Mouse (Mus musculus): Measurements from ENCODE around the gene Mgat4b. TPM values are rescaled to one million over a fixed set of nuclear protein-coding genes. Genes with fewer than 3 reads are reported as not detected.

Gene Mgat4b
- polyA plus RNA-seq, 1 experiment from 2014 or later = 57.9 TPM

DNA sequence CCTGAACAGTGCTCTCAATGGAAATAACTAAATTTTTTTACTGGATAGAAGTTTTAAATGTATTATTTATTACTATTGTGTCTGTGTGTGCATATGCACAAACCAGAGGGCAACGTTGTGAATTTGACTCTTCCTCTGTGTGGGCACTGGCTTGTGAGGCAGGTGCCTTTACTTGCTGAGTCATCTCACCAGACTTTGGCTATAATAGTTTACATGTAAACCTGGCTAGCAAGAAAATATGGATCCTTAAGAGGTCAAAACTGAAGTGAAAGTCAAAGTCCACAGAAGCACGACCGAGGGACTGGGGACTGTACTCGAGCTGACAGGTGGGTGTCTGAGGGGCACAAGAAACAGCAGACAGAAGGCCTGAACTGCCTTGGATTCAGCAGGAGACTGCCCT, 28.0 kb upstream of the Mgat4b start:
- Histone ChIP-seq H3K4me1 (no peaks in the 10 kb centered on the region), H3K4me2 (no peak overlapping the region), H3K9me3 (no peaks in the 10 kb centered on the region), H3K4me3 (no peak overlapping the region), H3K27me3 (replicated peaks) (no peaks in the 10 kb centered on the region), H3K9ac (no peak overlapping the region), H3K36me3 (replicated peaks) (peaks cover 10% of the 10 kb centered on the region), H3K27ac (no peak overlapping the region)
- 91% methylated on average over 4 of the region's 4 CpGs for WGBS
- no peak for ATAC-seq (replicated peaks)

- H3K4me3 ChIP-seq = no peak overlapping the region
- WGBS = 93% methylated on average over 3 of the region's 3 CpGs
- H3K4me2 ChIP-seq = no peak overlapping the region
- no peaks in the 10 kb centered on the region for H3K27me3 ChIP-seq (replicated peaks)
- no peak for ATAC-seq (replicated peaks)
- H3K4me1 ChIP-seq = no peaks in the 10 kb centered on the region
- H3K27ac ChIP-seq = no peak overlapping the region
- H3K9me3 ChIP-seq = no peaks in the 10 kb centered on the region
- no peak overlapping the region for H3K9ac ChIP-seq
- H3K36me3 ChIP-seq (replicated peaks) = peaks cover 6% of the 10 kb centered on the region
Measured at GRCm38 (mm10) chr11:50184788-50185187, 25.9 kb upstream of the Mgat4b start.

DNA sequence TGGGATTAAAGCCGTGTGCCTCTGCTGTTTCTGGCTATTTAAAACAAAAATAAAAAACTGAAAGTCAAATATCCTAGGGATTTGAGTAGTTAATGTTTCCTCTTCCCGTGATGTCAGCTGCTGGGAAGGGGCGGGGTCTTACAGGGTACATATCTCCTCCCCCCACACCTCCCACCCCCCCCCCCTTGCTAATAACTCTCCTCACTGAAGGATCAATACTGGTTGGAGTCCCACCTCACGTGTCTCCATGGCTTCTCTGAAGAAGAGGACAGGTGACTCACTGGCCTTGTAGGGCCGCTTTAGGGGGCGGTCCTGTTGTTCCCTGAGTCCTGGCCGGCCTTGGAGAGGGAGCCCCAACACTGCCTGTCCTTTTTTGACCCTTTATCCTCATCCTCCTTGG, 22.0 kb upstream of the Mgat4b start:
- H3K27me3 ChIP-seq (replicated peaks) = no peaks in the 10 kb centered on the region
- no peak overlapping the region for H3K27ac ChIP-seq
- H3K9me3 ChIP-seq = no peaks in the 10 kb centered on the region
- no peak overlapping the region for H3K9ac ChIP-seq
- H3K4me2 ChIP-seq = no peak overlapping the region
- no peaks in the 10 kb centered on the region for H3K4me1 ChIP-seq
- WGBS = 80% methylated on average over 7 of the region's 7 CpGs
- no peak for ATAC-seq (replicated peaks)
- no peak overlapping the region for H3K4me3 ChIP-seq
- peaks cover 16% of the 10 kb centered on the region; the same call in 1 of the 2 replicates for H3K36me3 ChIP-seq (replicated peaks)

DNA sequence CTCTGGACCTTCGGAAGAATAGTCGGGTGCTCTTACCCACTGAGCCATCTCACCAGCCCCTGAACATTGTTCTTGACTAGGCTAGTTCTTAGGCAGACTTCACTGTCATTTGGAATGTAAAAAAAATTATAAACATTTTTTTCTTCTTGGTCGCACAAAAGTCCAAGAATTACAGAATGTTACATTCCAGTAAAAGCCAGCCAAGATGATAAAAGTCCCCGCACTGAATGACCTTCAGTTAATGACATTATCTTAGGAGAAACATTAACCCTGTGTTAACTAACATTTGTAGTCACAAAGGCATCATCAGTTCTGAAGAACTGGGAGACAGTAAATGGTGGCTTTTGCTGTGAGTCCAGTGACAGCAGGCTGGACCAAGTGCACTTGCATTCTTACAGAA, 20.3 kb upstream of the Mgat4b start:
- Histone ChIP-seq H3K4me3 (no peak overlapping the region), H3K9me3 (no peaks in the 10 kb centered on the region), H3K27me3 (replicated peaks) (no peaks in the 10 kb centered on the region), H3K4me2 (no peak overlapping the region), H3K27ac (no peak overlapping the region), H3K36me3 (replicated peaks) (peaks cover 16% of the 10 kb centered on the region; the same call in 1 of the 2 replicates), H3K9ac (no peak overlapping the region), H3K4me1 (no peaks in the 10 kb centered on the region)
- 93% methylated on average over 4 of the region's 4 CpGs for WGBS
- no peak for ATAC-seq (replicated peaks)

- H3K4me1 ChIP-seq = no peaks in the 10 kb centered on the region
- no peak overlapping the region for H3K27ac ChIP-seq
- ATAC-seq (replicated peaks) = no peak
- no peaks in the 10 kb centered on the region for H3K9me3 ChIP-seq
- no peak overlapping the region for H3K4me3 ChIP-seq
- no peaks in the 10 kb centered on the region for H3K27me3 ChIP-seq (replicated peaks)
- 84% methylated on average over 3 of the region's 3 CpGs for WGBS
- no peak overlapping the region for H3K4me2 ChIP-seq
- peaks cover 18% of the 10 kb centered on the region; the same call in 1 of the 2 replicates for H3K36me3 ChIP-seq (replicated peaks)
- H3K9ac ChIP-seq = no peak overlapping the region
Measured at GRCm38 (mm10) chr11:50192278-50192677, 18.4 kb upstream of the Mgat4b start.

- H3K27ac ChIP-seq = no peak overlapping the region
- no peaks in the 10 kb centered on the region for H3K27me3 ChIP-seq (replicated peaks)
- H3K36me3 ChIP-seq (replicated peaks) = peaks cover 27% of the 10 kb centered on the region
- no peak overlapping the region for H3K4me3 ChIP-seq
- no peak for ATAC-seq (replicated peaks)
- no peak overlapping the region for H3K9ac ChIP-seq
- H3K4me2 ChIP-seq = no peak overlapping the region
- no peaks in the 10 kb centered on the region for H3K9me3 ChIP-seq
- WGBS = 82% methylated on average over 7 of the region's 7 CpGs
- no peaks in the 10 kb centered on the region for H3K4me1 ChIP-seq
Measured at GRCm38 (mm10) chr11:50194070-50194469, 16.6 kb upstream of the Mgat4b start.

- peaks cover 34% of the 10 kb centered on the region for H3K36me3 ChIP-seq (replicated peaks)
Measured at GRCm38 (mm10) chr11:50194793-50195192, 15.9 kb upstream of the Mgat4b start.

DNA sequence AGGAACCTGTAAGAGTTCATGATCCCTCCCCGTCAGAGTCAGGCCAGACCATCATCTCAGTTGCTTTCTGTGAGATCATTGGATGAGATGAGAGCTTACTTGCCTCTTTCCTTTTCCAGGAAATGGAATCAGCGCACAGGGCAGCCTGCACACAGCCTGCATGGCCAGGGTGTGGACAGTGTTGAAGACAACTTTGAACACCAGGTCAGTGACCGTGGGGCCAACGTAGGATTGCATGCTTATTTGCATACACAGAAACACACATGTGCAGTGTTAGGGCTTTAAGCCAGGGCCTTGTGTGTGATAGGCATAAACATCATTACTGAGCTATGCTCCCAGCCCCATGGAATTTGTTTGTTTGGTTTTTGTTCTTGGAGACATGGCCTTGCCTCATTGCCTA, 13.2 kb upstream of the Mgat4b start:
- Histone ChIP-seq H3K4me3 (no peak overlapping the region), H3K36me3 (replicated peaks) (peaks cover 53% of the 10 kb centered on the region)
- no peak for ATAC-seq (replicated peaks)

More at GRCm38 (mm10) chr11:50194793-50195192, 15.9 kb upstream of the Mgat4b start:
- H3K4me1 ChIP-seq = no peaks in the 10 kb centered on the region
- H3K27ac ChIP-seq = no peak overlapping the region
- no peaks in the 10 kb centered on the region for H3K9me3 ChIP-seq
- H3K4me2 ChIP-seq = no peak overlapping the region
- H3K9ac ChIP-seq = no peak overlapping the region
- 90% methylated on average over 4 of the region's 4 CpGs for WGBS
- H3K27me3 ChIP-seq (replicated peaks) = no peaks in the 10 kb centered on the region
- ATAC-seq (replicated peaks) = no peak
- no peak overlapping the region for H3K4me3 ChIP-seq

DNA sequence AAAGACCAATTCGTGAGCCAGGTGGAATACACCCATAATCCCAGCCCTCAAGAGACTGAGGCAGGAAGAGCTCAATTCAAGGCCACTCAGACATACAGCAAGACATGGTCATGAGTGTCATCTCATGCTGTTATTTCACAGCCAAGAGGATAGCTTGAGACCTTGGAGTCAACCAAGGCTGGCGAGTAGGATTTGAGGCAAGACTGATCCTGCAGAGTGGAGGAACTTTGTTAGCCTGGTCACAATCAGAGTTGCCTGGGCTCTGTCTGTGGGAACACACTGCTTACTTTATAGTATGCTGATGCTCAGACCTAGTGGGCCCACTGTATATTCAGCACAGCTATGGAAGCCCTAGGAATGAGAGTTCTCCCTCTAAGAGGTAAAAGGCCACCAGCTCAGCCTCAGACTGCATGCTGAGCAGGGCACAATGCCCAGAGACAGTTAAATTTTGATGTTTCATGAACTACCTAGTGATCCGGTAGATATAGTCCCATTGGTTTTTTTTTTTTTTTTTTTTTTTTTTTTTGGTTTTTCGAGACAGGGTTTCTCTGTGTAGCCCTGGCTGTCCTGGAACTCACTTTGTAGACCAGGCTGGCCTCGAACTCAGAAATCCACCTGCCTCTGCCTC, 12.4 kb upstream of the Mgat4b start:
- Histone ChIP-seq H3K4me3 (no peak overlapping the region), H3K36me3 (replicated peaks) (peaks cover 57% of the 10 kb centered on the region), H3K9ac (no peak overlapping the region), H3K4me2 (no peak overlapping the region), H3K9me3 (no peaks in the 10 kb centered on the region), H3K4me1 (no peaks in the 10 kb centered on the region), H3K27ac (no peak overlapping the region), H3K27me3 (replicated peaks) (no peaks in the 10 kb centered on the region)
- 88% methylated on average over 3 of the region's 5 CpGs for WGBS
- no peak for ATAC-seq (replicated peaks)

More for the DNA sequence above, 13.2 kb upstream of the Mgat4b start:
- H3K9me3 ChIP-seq = no peaks in the 10 kb centered on the region
- no peak overlapping the region for H3K4me2 ChIP-seq
- no peak overlapping the region for H3K9ac ChIP-seq
- no peak overlapping the region for H3K27ac ChIP-seq
- H3K4me1 ChIP-seq = no peaks in the 10 kb centered on the region
- H3K27me3 ChIP-seq (replicated peaks) = no peaks in the 10 kb centered on the region
- 96% methylated on average over 4 of the region's 4 CpGs for WGBS

- no peaks in the 10 kb centered on the region for H3K4me1 ChIP-seq
- no peak for ATAC-seq (replicated peaks)
- H3K27me3 ChIP-seq (replicated peaks) = no peaks in the 10 kb centered on the region
- no peaks in the 10 kb centered on the region for H3K9me3 ChIP-seq
- no peak overlapping the region for H3K4me2 ChIP-seq
- WGBS = 91% methylated on average over 2 of the region's 2 CpGs
- H3K36me3 ChIP-seq (replicated peaks) = peaks cover 61% of the 10 kb centered on the region
- H3K9ac ChIP-seq = no peak overlapping the region
- H3K4me3 ChIP-seq = no peak overlapping the region
- no peak overlapping the region for H3K27ac ChIP-seq
Measured at GRCm38 (mm10) chr11:50198916-50199315, 11.8 kb upstream of the Mgat4b start.

- H3K4me1 ChIP-seq = no peaks in the 10 kb centered on the region
- H3K27ac ChIP-seq = no peak overlapping the region
- no peaks in the 10 kb centered on the region for H3K27me3 ChIP-seq (replicated peaks)
- no peak overlapping the region for H3K4me2 ChIP-seq
- H3K4me3 ChIP-seq = no peak overlapping the region
- WGBS = 90% methylated on average over 8 of the region's 8 CpGs
- ATAC-seq (replicated peaks) = no peak
- no peaks in the 10 kb centered on the region for H3K9me3 ChIP-seq
- H3K9ac ChIP-seq = no peak overlapping the region
- H3K36me3 ChIP-seq (replicated peaks) = peaks cover 76% of the 10 kb centered on the region
Measured at GRCm38 (mm10) chr11:50200613-50201012, 10.1 kb upstream of the Mgat4b start.

- ATAC-seq (replicated peaks) = no peak
- Histone ChIP-seq H3K9ac (no peak overlapping the region), H3K4me1 (no peaks in the 10 kb centered on the region), H3K36me3 (replicated peaks) (peaks cover 82% of the 10 kb centered on the region), H3K9me3 (no peaks in the 10 kb centered on the region), H3K27me3 (replicated peaks) (no peaks in the 10 kb centered on the region), H3K4me2 (no peak overlapping the region), H3K4me3 (no peak overlapping the region), H3K27ac (no peak overlapping the region)
- WGBS = 92% methylated on average over 3 of the region's 3 CpGs
Measured at GRCm38 (mm10) chr11:50201590-50201989, 9.1 kb upstream of the Mgat4b start.

DNA sequence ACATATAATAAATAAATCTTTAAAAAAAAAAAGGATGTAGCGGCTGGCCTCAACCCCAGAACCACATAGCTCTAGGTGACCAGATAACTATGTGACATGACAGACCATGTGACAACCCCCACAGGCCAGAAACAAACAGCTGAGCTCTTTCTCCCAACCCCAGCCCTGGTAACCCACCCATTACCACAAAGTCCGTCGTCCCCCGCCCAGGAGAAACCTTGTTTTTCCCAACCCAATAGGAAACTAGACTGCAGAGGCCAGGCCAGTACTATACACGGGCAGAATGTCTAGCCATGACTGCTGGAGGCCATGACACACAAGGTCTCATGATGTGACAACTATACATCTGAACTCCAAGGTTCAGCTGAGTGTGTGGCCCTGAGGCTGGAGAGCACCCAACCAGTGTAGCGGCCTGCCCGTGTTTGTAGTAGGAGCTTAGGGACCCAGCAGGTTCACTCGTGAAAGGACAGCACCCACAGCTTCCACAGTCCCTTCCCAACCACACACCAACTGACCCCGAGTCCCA, 7.3 kb upstream of the Mgat4b start:
- Histone ChIP-seq H3K4me2 (no peak overlapping the region), H3K9me3 (no peaks in the 10 kb centered on the region), H3K4me1 (peaks cover 6% of the 10 kb centered on the region), H3K36me3 (replicated peaks) (peaks cover 84% of the 10 kb centered on the region), H3K27me3 (replicated peaks) (no peaks in the 10 kb centered on the region), H3K4me3 (no peak overlapping the region), H3K9ac (no peak overlapping the region), H3K27ac (no peak overlapping the region)
- no peak for ATAC-seq (replicated peaks)
- WGBS = 96% methylated on average over 9 of the region's 9 CpGs
